Mouse (Mus musculus): ENCODE data around the gene Ldlrad3.

DNA sequence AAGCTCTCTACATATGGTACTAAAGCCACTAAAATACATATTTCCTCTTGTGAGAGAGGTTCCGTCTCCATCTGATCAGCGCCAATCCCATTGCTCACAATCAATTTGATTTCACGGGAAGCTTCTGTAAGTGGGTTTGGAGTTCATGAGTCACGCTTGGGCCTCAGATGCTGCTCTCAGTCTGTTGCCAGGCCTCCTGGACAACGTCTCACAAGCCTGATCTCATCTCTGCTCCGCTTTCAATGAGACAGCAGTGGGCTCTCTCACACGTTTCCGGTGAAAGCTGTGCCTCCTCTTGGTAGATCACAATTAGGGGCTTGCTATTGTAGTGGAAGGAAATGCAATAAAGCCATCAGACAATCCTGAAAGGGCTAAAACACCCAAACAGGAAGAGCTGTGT is 10.5 kb upstream of the Ldlrad3 start:
- TF ChIP-seq MXI1 (IDR thresholded peaks at IDR 0.05; ENCODE audit: low read depth, low read length): no peak
- TF ChIP-seq CTCF (IDR thresholded peaks at IDR 0.05 in 2 of 3, conservative IDR thresholded peaks at IDR 0.05 in 1 of 3; ENCODE audit: control insufficient read depth in 1 of 3, insufficient read depth in 1 of 3, low read depth in 2 of 3, low read length in 3 of 3, poor library complexity in 1 of 3, severe bottlenecking in 1 of 3): no peak
- TF ChIP-seq KAT2A (conservative IDR thresholded peaks at IDR 0.05; ENCODE audit: low read depth, low read length): no peak
- no peak for TF ChIP-seq USF1 (IDR thresholded peaks at IDR 0.05; ENCODE audit: low read depth, low read length)
- no peak for TF ChIP-seq TBP (IDR thresholded peaks at IDR 0.05; ENCODE audit: low read depth, low read length)
- TF ChIP-seq POLR2A (IDR thresholded peaks at IDR 0.05; ENCODE audit: control insufficient read depth in 1 of 2, insufficient read depth in 1 of 2, low read depth in 1 of 2, low read length in 2 of 2, poor library complexity in 1 of 2): no peak
- TF ChIP-seq CHD1 (IDR thresholded peaks at IDR 0.05; ENCODE audit: low read depth, low read length): no peak
- no peak for TF ChIP-seq POLR2AphosphoS5 (IDR thresholded peaks at IDR 0.05; ENCODE audit: borderline replicate concordance, low read depth, low read length)
- TF ChIP-seq ETS1 (IDR thresholded peaks at IDR 0.05; ENCODE audit: low read depth, low read length): no peak
- no peak for TF ChIP-seq JUND (IDR thresholded peaks at IDR 0.05; ENCODE audit: low read depth, low read length)
- TF ChIP-seq BHLHE40 (IDR thresholded peaks at IDR 0.05; ENCODE audit: borderline replicate concordance, low read depth, low read length): no peak
- TF ChIP-seq TAL1 (IDR thresholded peaks at IDR 0.05; ENCODE audit: low read length): no peak
- no peak for TF ChIP-seq SIN3A (IDR thresholded peaks at IDR 0.05; ENCODE audit: low read length)
- TF ChIP-seq MYB (IDR thresholded peaks at IDR 0.05; ENCODE audit: low read depth, low read length): no peak
